13 mouse cellular contexts compared by ENCODE assay signal in the genomic region with DNA sequence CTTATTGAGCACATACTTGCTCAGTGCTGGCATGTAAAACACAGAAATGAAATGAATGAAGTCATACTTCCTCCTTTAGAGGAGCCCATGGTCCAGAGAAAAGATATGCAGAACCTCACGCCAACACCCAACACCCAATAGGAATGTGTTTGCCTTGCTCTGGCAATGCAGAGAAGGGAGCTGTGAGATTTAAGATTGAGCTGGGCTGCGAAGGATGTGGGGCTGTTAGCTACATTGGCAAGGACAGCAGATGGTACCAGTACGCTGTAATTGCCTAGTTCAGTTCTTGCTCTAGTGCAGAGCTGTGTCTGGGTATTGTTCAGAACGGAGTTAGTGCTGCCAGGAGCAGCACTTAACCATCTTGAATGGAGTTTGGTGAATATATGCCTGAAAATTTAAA. TPM values are rescaled to one million over a fixed set of nuclear protein-coding genes. Genes with fewer than 3 reads are reported as not detected.
DNase-seq lines count a peak whose midpoint lies in the region; ATAC-seq lines count a peak whose summit lies in the region.
"Had no signal": no experiment of that assay in that cellular context is flagged by ENCODE, and none has a peak within 500 bp of the region (broad histone marks: within the 10 kb centered on the region; RNA-seq: fewer than 3 reads in every experiment).

No protein-coding gene starts in this region.

- DNase-seq in right cerebral cortex, adult 18-20 months, result peak; percentile 67
- DNase-seq in right cerebral cortex, postnatal 14 days, result no peak
- peak; percentile 22 to 34 for DNase-seq in layer of hippocampus, postnatal 14 days (ENCODE audit: low spot score in 2 of 2)
- DNase-seq in right cerebral cortex, postnatal 25 days, result peak; percentile 52
- no peak for DNase-seq in ovary, postnatal 10 days (ENCODE audit: low spot score)
- no peak for DNase-seq in testis, postnatal 14 days (ENCODE audit: low spot score)
- DNase-seq: cerebellum, postnatal 36 days; heart, adult 18-20 months; kidney, postnatal 10 days had no signal

- no peak overlapping the region for H3K4me3 ChIP-seq in forebrain, embryonic 16.5 days (replicated peaks; ENCODE audit: low read length)
- H3K4me3 ChIP-seq in intestine, embryonic 15.5 days (replicated peaks), result no peak overlapping the region

- no peaks in the 10 kb centered on the region for H3K27me3 ChIP-seq in forebrain, embryonic 16.5 days (replicated peaks; ENCODE audit: control insufficient read depth, insufficient read depth, low read length)
- no peaks in the 10 kb centered on the region for H3K27me3 ChIP-seq in intestine, embryonic 15.5 days (replicated peaks)

- H3K9ac ChIP-seq in forebrain, embryonic 16.5 days (replicated peaks; ENCODE audit: low read depth, low read length), result no peak overlapping the region
- no peak overlapping the region for H3K9ac ChIP-seq in intestine, embryonic 15.5 days

- no peak overlapping the region for H3K4me2 ChIP-seq in forebrain, embryonic 16.5 days (ENCODE audit: low read length)
- H3K4me2 ChIP-seq in intestine, embryonic 15.5 days (replicated peaks), result no peak overlapping the region

- peaks cover 35% of the 10 kb centered on the region for H3K4me1 ChIP-seq in forebrain, embryonic 16.5 days (replicated peaks; ENCODE audit: control insufficient read depth, insufficient read depth, low read length)
- no peaks in the 10 kb centered on the region for H3K4me1 ChIP-seq in intestine, embryonic 15.5 days (replicated peaks)

- no peaks in the 10 kb centered on the region for H3K9me3 ChIP-seq in forebrain, embryonic 16.5 days (ENCODE audit: control insufficient read depth, low read length)
- no peaks in the 10 kb centered on the region for H3K9me3 ChIP-seq in intestine, embryonic 15.5 days

- H3K27ac ChIP-seq in forebrain, embryonic 16.5 days (ENCODE audit: low read length), result peak overlapping the region; percentile 69
- H3K27ac ChIP-seq in intestine, embryonic 15.5 days, result no peak overlapping the region

- peak; percentile 31 for ATAC-seq in forebrain, embryonic 16.5 days
- no peak for ATAC-seq in intestine, embryonic 15.5 days
- ATAC-seq: activated CD4-positive, CD25-positive, alpha-beta regulatory T cell, adult 4 months had no signal

- H3K36me3 ChIP-seq in forebrain, embryonic 16.5 days (ENCODE audit: control insufficient read depth, insufficient read depth), result no peaks in the 10 kb centered on the region
- no peaks in the 10 kb centered on the region for H3K36me3 ChIP-seq in intestine, embryonic 15.5 days

- 46% methylated on average over 4 of the region's 4 CpGs for WGBS in forebrain, embryonic 16.5 days
- WGBS in intestine, embryonic 15.5 days, result 79% methylated on average over 4 of the region's 4 CpGs

RNA-seq across cellular contexts. Expression of gene Syn2, which starts 12.5 kb away (rescaled TPM):
- 34.8 and 37.1 TPM in 2 replicates for polyA plus RNA-seq in forebrain, embryonic 16.5 days (2015; fragmentation: Nextera tagmentation; extraction: Ambion mirVana)
- 100 to 1,000 TPM; 650 to 669 TPM for total RNA-seq in layer of hippocampus, postnatal 14 days (2021)
- 3.3 and 3.5 TPM in 2 replicates for polyA plus RNA-seq in intestine, embryonic 15.5 days (2015; fragmentation: Nextera tagmentation; extraction: Ambion mirVana)
- total RNA-seq: hematopoietic stem cell, adult 5-6 weeks had no signal
- polyA plus RNA-seq: activated CD4-positive, CD25-positive, alpha-beta regulatory T cell, adult 4 months had no signal

Comparison
In these comparisons a context has a peak if more than half of its experiments do, and no peak if none do; other contexts are left out.
1. DNase-seq: peak in right cerebral cortex, adult 18-20 months (single experiment), layer of hippocampus, postnatal 14 days (2 of 2) and right cerebral cortex, postnatal 25 days (single experiment); none in right cerebral cortex, postnatal 14 days (single experiment), ovary, postnatal 10 days (single experiment) and testis, postnatal 14 days (single experiment).